Mouse (Mus musculus) right cerebral cortex, postnatal 10 days (tissue): ENCODE measurements around the gene Asb16.
"Not testable (repeated sequence)": the region's sequence is repeated elsewhere in the genome, so short reads cannot be mapped to it uniquely, and the experiment has no call there.

Experiments used
- DNase-seq, 2 experiments: peaks; one replicate each; pipeline ENCODE4 v3.0.0; 2021; ENCODE audit warnings: low spot score in 2 of 2

The Asb16 gene

GRCm38 (mm10) chr11:102241874-102242273 is 26.7 kb upstream of the Asb16 start:
- no peak for DNase-seq

- peak; percentile 85 to 90 for DNase-seq
These were observed 23.6 kb upstream of the Asb16 start for GRCm38 (mm10) chr11:102244926-102245449.

GRCm38 (mm10) chr11:102245581-102246272 is 22.8 kb upstream of the Asb16 start:
- DNase-seq: no peak

DNA sequence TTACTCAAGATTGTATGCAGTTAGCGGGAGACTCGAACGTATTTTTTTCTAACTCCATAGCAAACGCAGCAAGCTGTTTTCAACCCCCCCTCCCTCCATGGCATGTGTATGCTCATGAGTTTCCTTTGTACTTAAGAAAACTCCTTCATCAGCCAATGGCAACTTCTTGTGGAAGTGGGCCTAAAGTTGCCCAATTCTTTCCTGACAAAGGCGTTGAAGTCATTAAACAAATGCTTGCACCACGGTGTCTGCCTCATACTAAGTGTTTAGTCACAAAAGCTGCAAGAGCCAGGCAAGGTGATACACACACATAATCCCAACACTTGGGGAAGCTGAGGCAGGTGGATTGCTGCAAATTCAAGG is 22.3 kb upstream of the Asb16 start:
- no peak for DNase-seq

GRCm38 (mm10) chr11:102246871-102247270 is 21.7 kb upstream of the Asb16 start:
- DNase-seq: no peak

DNA sequence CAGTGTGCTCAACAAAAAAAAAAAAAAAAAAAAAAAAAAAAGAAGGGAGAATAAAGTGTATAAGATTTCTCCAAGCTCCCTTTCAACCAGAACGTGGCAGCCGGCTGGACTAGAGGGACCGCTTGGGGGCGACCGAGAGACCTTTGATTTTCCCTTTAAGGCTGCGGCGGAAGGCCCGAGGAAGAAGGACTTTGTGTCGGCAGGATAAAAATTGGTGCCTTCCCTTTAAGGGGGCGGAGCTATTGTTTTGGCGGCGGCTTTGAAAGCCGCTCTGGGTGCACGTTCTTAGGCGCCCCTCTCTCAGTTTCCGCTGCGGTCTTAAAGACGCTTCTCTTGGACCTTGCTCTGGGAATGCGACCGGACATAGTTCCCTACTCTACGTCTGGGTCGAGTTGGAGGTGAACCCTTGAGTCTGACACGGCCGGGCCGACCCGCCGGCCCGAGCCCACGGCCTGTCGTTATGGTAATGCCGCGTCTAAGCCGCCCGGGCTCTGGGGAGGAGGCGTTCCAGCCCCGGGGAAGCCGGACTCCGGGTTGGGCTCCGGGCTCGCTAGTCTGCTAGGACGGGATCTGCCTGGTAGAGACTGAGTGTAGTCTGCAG is 19.8 kb upstream of the Asb16 start, which contains the start of gene BC030867:
TSS of gene BC030867 (plus strand) at position 253 of the 601 bp plus-strand sequence.
- DNase-seq: peak; percentile 93 to 95

DNA sequence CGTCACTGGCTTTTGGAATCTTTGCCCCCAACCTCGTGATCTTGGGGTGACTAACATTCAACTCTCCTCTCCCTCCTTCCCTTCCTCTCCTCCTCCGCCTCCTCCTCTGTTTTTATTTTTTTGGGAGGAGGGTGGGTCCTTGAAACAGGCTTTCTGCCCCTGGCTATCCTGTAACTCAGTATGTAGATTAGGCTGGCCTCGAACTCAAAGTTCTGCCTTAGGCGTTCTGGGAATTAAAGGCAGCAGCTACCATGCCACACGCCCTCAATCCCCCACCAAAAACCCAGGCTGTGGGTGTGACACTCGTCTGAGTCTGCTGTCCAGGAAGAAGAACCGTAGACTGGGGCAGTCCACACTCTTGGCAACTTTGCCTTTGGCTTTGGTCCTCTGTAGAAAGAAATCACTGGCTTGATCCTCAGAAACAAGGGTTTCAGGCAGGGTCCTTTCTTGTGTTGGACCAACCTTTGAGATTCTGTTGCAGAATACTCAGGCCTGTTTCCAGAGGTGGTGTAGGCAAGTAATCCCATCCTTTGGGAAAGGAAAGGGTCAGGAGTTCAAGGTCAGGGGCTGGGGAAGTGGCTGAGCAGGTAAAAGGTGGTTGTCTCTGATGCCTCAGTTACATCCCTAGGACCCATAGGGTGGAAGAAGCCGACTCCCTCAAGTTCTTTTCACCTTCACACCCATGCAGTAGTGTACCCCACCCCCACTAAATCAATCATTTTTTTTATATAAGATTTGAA is 19.0 kb upstream of the Asb16 start:
- DNase-seq: no peak

DNA sequence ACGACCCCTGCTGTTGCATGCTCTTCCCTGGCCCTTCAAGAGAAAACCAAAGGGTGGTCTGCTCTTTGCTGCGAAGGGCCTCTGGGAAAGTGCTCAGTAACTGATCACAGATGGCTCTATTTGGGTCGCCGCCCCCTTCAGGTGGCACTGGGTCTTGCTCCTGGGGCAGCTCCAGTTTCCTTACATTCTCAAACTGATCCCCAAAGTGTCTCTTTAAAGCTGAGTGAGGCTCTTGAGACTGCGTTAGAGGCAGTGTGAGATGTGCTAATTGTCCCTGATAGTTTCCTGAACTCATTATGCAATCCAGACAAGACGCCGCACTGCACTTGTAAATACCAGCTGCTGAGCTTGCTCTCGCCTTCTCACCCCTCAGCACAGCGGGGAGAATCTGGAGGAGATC is 11.0 kb upstream of the Asb16 start:
- peak in 1 of 2 experiments; percentile 35 for DNase-seq

GRCm38 (mm10) chr11:102258095-102258494 is 10.4 kb upstream of the Asb16 start:
- no peak for DNase-seq

DNA sequence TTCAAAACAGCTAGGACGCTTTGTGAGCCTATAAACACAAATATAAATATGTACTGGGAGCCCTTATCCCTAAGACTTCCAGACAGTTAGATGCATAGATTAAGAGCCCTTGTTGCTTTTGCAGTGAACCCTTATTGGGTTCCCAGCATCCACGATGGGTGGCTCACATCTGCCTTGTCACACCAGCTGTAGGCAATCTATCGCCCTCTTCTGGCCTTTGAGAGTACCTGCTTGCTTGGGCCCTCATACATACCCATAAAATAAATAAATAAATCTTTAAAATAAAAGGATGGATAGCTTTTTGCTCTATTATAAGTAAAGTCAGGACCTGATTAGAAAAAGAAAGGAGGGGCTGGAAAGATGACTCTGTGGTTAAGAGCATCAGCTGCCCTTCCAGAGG is 10.0 kb upstream of the Asb16 start:
- no peak for DNase-seq

DNA sequence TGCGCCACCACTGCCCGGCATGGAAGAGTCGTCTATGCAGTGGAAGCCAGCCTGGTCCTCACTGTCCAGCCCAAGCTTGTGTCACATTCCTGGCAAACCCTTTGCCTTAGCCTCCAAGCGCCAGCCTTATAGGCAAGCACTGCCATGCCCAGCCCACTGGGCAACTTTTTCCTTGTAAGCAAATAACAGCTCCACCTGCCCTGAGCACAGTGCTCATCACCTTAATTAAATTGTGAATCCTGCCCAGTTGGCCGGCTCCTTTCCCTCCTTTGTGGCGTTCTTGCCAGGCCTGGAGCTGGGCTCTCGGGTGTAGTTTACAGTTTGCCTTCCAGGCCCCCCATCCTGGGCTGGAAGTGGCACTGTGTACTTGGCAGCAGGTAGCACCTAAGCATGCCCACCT is 5.3 kb upstream of the Asb16 start:
- DNase-seq: no peak

- no peak for DNase-seq
These were observed 2.7 kb upstream of the Asb16 start for GRCm38 (mm10) chr11:102265816-102266215.

DNA sequence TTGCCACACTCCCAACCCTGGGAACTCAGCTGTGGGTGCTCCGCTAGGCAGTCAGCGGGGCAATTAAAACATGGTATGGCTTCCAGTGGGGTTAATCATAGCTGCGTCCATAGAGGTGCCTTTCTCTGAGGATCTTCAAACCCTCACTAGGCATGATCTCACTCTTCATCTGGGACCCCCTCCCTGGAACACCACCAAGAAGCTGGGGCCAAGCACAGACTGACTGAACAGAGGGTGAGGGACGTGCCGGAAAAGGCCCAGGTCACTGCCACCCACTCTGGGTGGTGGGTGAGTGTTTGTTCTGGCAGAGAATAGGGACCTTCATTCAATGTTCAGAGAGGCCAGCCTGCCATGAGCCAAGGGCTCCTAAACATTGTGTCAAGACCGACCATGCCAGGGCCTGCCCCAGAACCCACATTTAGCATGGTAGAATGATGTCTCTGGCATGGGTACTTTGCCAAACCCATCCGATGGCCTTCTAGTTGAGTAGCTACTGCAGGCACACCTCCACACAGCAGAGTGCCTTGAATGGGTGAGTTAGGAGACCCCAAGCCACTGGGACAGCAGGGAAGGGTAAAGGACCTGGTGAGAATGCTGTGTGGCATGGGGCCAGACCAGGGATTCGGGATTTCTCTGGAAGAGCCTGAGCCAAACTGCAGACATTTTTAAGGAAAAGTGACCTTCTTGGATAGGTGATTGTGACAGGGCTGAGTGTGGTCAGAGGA is 1.8 kb upstream of the Asb16 start:
- DNase-seq: no peak

DNA sequence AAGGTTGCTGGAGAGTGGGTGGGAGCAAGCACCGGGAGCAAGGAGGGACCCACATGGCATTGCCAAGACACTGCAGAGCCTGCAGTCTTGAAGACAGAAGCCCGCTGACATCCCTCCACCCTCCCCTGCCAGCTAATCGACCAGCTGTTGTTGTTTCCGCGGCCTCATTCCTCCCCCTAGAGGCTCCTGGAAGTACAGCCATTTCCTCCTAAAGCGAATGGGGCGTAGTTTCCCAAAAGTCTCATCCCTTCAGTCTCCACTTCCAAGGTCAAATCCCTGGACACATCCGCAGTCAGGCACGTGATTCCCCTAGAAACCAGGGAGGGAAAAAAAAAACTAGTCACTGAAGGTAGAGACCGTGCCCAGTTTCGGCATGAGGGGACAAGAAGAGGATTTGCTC is 1.1 kb upstream of the Asb16 start:
- peak; percentile 80 to 83 for DNase-seq

DNA sequence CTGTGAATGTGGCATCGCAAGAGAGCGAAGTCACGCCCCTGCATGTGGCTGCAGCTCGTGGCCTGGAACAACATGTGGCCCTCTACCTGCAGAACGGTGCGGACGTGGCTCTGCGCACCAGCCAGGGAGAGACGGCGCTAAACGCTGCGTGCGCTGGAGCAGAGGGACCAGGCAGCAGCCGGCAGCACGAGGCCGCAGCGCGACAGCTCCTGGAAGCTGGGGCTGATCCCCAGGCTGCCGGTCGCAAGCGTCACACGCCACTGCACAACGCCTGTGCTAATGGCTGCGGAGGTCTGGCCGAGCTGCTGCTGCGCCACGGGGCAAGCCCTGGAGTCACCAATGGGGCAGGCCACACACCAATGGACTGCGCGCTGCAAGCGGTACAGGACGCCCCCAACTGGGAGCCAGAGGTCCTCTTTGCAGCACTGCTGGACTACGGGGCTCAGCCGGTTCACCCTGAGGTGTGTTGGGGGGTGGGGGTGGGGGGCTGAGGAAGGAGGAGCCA is 7.9 kb downstream of the Asb16 start:
- peak in 1 of 2 experiments; percentile 45 for DNase-seq

DNA sequence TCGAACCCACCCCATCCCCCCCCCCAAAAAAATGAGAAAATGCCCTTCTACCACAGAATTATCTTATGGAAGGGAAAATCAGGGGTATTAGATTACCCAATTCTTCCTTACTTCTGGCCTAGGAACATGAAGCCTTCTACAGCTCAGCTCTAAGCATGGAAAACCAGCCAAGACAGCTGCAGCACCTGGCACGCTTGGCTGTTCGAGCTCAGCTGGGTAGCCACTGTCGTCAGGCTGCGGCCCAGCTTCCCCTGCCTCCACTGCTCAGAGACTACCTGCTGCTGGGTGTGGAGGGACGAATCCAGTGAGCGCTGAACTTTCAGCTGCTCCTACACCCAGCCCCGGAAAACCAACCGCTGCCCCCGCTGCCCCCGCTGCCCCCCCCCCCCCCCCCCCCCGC is 9.2 kb downstream of the Asb16 start:
- no peak for DNase-seq

DNA sequence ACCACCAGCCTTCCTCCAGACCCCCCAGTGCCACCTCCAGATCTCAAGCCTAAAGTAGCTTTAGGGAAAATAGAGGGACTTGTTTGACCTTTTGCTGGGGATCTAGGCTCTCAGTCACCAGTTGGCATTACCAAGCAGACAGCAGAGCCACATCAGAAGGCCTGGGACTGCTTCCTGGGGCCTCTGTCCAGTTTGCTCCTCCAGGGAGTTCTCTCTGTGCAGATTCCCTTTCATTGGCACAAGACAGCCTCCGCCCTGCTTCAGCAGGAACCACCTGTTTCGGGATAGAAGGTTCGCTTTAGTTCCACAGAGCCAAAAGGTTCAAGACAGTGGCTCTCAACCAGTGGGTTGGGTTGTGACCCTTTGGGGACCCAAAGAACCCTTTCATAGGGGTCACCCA is 11.1 kb downstream of the Asb16 start:
- DNase-seq: no peak

- DNase-seq: not testable (repeated sequence)
These were observed 11.7 kb downstream of the Asb16 start for GRCm38 (mm10) chr11:102280267-102280666.

DNA sequence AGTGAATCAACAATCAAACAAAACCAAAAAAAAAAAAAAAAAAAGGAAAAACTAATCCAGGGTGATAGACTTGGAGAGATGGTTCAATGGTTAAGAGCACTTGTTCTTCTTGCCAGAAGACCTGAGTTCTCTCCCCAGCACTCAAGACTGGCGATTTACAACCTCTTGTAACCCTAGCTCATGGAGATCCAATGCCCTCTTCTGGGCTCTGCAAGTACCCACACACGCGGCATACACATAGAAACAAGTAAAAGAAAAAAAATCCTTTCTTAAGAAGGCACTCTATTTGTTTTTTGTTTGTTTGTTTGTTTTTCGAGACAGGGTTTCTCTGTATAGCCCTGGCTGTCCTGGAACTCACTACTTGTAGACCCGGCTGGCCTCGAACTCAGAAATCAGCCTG is 15.4 kb downstream of the Asb16 start:
- DNase-seq: no peak

DNA sequence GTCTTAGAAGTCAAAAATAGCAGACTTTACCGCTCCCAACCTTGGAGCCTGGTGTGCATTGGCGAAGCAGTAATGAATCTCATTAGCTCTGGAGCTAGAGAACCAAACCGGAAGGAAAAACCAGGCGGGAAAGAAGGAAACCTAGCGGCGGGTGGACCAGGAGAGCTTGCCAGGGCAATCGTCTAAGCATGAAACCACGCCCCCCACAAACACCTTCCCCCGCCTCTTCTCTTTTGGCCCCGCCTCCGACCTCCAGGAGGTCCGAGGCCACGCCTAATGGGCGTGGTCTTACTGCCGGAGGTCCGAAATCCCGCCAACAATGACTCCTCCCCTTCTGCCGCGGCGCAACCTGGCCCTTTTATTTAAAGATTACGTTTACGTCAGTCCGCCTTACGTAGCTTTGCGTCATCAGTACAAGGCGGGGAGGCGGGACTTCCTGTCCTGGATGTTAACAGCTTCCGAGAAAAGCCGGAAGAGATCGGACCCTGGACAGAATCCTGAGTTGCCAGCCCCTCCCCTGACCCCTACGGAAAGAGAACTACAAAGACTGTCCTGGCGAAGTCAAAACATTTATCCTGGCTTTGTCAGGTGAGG is 16.1 kb downstream of the Asb16 start, which contains the start of gene Tmub2:
TSS of gene Tmub2 (plus strand) at position 431 of the 594 bp plus-strand sequence.
- DNase-seq: peak; percentile 97 to 98

GRCm38 (mm10) chr11:102285095-102285834 is 16.7 kb downstream of the Asb16 start:
- DNase-seq: no peak
